Mouse (Mus musculus) retina, embryonic 14.5 days (tissue): ENCODE measurements around the gene Rgl1.

Experiments used
- DNase-seq: peaks from one replicate; pipeline ENCODE4 v3.0.0-alpha.2; 2015; ENCODE audit warnings: low spot score

Gene Rgl1

GRCm38 (mm10) chr1:152614743-152615380 is 151.3 kb downstream of the Rgl1 start:
- no peak for DNase-seq

DNA sequence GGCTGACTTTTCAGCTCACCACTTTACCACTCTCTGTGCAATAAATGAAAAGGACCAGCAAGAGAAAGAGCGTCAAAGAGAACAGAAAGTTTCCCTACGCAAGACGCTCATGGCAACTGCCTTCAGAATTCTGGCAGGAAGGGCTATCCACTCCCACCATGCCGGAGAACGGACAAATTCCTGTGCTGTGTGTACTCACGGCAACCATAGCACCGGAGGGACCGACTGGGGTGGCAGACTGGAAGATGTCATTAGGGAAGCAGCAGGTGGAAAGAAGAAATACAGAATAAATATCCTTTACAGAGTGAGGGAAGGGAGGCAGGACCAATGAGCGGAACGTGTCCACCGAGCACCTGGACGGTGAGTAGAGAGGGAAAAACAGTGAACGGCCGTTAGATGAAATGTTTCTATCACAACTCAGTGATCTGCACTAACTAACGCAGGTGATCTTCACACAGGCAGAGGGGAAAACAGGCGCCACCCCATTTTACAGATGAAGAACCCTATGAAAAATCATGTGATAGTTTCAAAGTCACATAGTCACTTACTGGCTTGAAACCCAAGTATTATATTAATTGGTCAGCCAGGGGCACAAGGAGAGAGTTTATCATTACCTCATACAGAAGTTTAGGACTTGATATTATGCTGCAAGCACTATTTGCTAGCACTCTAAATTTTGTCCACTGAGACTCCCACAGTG is 152.8 kb downstream of the Rgl1 start:
- DNase-seq = no peak

DNA sequence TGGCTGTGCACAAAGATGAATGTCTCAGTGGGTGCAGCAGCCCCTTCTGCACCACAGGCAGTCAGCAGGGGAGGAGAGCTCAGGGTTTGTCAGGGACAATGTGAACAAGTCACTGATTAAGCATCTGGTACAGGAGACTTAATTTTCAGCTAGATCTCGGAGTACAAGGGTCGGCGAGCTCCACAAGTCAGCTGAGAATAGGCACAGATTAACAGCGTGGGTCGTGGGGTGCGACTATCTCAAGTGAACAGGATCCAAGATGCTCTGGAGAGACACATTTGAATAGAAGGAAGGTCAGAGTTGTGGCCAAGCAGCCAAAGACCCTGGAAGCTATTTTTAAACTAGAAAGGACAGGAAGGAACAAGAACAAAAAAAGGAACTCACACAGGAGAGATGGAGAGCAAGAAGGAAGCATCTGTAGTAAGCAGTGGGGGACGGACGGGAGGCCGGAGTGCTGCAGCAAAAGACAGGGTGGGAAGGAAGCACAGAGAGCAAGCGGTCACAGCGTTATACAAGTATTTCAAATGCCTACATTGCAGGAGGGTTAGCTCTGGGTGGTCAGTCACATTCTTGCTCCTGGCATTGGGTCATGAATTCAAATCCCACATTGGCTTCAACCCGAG is 153.5 kb downstream of the Rgl1 start:
- DNase-seq = no peak

DNA sequence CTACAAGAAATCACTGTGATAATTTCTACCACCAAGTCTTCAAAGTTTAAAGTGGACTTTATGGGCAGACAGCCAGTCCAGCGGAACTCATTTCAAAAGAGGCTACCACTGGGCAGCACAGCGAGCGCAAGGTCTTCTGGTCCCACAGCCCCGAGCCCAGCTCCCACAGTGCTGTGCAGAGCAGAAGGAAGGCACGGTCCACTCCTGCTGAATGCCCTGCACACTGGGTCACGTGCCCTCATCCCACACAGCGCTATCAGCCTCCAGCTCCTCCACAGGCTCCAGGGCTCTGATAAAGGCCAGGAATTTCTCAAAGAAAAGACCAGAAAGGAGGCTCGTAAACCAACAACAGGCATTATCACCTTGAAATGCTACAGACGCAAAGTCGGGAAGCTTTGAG is 156.6 kb downstream of the Rgl1 start:
- DNase-seq = no peak

DNA sequence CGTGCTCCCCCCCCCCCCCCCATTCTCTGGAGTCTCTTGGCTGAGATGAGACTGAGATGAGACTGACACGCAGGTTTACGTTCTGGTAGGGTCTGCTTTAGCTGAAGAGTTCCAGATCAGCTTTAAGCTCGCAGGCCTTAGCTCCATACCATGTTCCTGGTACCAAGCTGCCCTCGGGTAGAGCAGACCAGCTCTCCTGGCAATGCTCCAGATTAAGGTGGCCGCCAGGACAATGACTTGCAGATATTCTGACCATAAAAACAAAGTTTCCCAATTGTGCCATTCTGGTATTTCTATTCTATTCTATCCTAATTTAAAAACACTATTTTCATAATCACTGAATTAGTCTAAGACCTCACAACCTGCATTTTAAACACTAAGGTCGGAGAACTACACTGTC is 157.1 kb downstream of the Rgl1 start:
- no peak for DNase-seq

DNA sequence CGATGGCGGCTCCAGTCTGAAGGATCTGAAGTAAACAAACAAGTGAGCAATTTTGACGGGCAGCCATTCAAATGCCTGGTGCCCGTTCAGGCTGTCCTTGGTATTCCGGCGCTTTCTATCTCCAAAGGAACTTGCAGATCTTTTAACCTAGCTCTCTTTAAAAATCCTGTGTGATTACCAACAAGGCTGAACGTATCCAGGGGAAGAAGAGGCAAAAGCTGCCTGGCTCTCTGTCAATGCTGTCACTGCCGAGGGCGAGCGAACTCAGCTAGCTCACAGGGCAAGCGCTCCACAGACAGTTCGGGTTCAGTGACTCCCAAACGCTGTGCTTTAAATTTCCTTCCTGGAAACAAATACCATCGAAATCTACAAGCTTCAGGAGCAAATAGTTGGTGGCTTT is 158.4 kb downstream of the Rgl1 start:
- no peak for DNase-seq

DNA sequence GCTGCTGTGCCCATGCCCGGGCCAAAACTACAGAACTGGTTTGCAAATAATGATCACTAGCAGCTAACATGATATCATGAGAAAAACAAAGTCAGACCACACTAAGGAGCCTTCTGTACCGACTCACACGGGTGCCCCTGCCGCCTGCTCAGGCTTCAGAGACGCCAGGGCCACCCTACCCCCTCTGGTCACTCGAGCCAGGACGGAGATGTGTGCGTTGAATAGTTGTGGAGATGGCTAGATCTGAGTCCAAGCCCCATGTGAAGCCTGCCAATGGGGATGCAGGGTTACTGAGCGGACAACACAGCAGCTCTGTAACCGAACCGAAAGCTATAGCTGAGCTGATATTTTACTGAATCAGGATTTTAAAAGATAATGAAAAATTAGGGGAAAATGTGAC is 159.4 kb downstream of the Rgl1 start:
- no peak for DNase-seq

GRCm38 (mm10) chr1:152605895-152606625 is 160.1 kb downstream of the Rgl1 start:
- no peak for DNase-seq

GRCm38 (mm10) chr1:152604147-152604546 is 162.0 kb downstream of the Rgl1 start:
- DNase-seq = no peak

- no peak for DNase-seq
Observed at GRCm38 (mm10) chr1:152603628-152604027, 162.5 kb downstream of the Rgl1 start.

DNA sequence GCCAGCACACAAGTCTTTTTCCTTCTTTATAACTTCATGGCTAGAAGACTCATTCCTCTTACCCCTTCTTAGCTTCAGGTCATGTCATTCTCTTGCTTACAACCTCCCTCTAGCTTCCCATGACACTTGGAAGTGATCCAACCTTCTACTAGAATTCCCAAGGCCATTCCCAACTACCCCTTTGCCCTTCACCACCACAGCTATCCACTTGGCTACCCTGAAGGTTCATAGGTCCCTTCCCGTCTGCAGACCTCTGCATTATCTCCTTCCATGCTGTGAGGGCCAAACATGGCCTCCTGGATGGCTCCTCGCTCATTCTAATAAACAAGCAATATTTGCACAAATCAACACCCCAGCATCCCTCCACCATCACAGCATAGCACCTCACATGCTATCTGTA is 165.7 kb downstream of the Rgl1 start:
- DNase-seq = no peak

GRCm38 (mm10) chr1:152599347-152599746 is 166.8 kb downstream of the Rgl1 start:
- no peak for DNase-seq

GRCm38 (mm10) chr1:152594690-152595089 is 171.5 kb downstream of the Rgl1 start:
- no peak for DNase-seq

GRCm38 (mm10) chr1:152593831-152594549 is 172.2 kb downstream of the Rgl1 start:
- no peak for DNase-seq

GRCm38 (mm10) chr1:152593382-152593781 is 172.8 kb downstream of the Rgl1 start:
- no peak for DNase-seq

DNA sequence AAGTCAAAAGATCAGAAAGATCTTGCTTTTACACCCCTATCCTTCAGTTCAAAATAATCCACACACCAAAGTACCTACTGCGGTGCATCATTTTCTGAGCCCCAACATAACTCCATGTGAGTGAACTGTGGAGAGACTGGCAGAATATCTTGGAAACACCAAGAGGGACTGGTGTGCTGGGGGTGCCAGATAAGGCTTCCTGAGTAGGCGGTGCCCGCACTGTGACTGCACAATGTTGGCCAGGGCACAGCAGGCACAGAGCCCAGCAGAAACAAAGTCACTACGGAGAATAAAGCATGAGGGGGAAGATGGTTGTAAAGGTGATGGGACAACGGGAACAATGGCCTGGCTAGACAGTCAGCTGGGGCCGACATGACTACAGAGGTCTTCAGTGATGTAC is 173.5 kb downstream of the Rgl1 start:
- no peak for DNase-seq

- no peak for DNase-seq
Observed at GRCm38 (mm10) chr1:152591746-152592498, 174.2 kb downstream of the Rgl1 start.

GRCm38 (mm10) chr1:152590321-152590720 is 175.8 kb downstream of the Rgl1 start:
- no peak for DNase-seq

DNA sequence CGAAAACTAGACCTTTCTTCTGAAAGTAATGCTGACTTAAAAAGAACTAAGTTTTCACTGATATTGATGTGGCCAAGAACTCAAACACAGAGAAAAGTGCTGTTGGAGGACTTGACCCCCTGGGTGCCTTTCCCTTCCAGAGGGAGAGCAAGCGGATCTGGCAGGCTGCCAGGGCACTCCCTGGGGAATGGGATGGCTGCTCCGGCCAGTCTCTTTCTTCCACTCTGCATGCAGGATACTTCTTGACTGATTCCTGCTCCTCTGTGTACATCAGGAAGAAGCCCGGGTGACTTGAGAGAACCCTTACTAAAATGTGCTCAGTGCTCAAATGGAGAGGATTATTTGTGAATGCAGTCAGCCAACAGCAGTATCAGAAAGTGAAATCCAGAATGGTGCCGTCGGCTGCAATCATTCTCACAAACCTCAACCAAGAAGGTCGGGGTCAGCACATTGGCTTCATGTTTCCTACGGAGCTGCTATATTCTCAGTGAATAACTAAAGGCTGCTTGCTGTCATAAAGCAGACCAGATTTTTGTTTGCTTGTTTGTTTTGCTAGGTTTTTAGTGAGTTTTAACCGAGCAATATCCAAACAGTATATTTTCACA is 176.7 kb downstream of the Rgl1 start:
- DNase-seq = peak; percentile 67

GRCm38 (mm10) chr1:152587431-152587830 is 178.7 kb downstream of the Rgl1 start:
- DNase-seq = no peak

- DNase-seq = no peak
Observed at GRCm38 (mm10) chr1:152585385-152585984, 180.7 kb downstream of the Rgl1 start.
